Mouse (Mus musculus) ES-Bruce4 (cell line): ENCODE measurements around the gene Ptch1.

Experiments used
- CTCF ChIP-seq: IDR thresholded peaks from one replicate; pipeline ENCODE4 v1.8.1; 2011; ENCODE audit warnings: low read depth, low read length
- POLR2A ChIP-seq: IDR thresholded peaks from one replicate; pipeline ENCODE4 v1.8.1; 2011; ENCODE audit warnings: low read length; ENCODE audit not compliant: insufficient read depth

DNA sequence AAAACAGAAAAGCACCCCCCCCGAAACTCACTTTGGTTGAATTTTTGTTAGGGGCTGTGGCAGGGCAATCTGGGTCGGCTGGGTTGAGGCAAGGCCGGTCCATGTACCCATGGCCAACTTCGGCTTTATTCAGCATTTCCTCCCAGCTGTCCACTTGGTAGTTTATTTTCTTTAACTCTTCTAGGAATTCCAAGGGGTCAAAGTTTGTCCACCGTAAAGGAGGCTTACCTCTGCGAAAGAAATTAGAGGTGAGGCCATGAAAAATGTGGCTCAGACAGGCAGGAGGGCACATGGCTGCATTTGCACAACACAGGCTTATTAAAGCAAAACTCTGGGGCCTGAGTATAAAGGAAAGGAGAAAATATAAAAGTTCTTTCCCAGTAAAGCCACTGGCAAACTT is 29.9 kb downstream of the Ptch1 start:
- TF ChIP-seq POLR2A = no peak
- TF ChIP-seq CTCF = no peak
